Comparison of ENCODE assay signal across 10 mouse cellular contexts in genomic region chr9:121936952-121937351, GRCm38 (mm10). TPM values are rescaled to one million over a fixed set of nuclear protein-coding genes. Genes with fewer than 3 reads are reported as not detected.
DNase-seq lines count a peak whose midpoint lies in the region; ATAC-seq and TF ChIP-seq lines count a peak whose summit lies in the region.
"Had no signal": no experiment of that assay in that cellular context is flagged by ENCODE, and none has a peak within 500 bp of the region (broad histone marks: within the 10 kb centered on the region; RNA-seq: fewer than 3 reads in every experiment).

No protein-coding gene starts in this region.

- peaks cover 3% of the 10 kb centered on the region for H3K79me2 ChIP-seq in MEL (ENCODE audit: control insufficient read depth, insufficient read depth, low read length, poor library complexity)

- H3K27ac ChIP-seq in MEL (ENCODE audit: control insufficient read depth, low read depth, low read length) = no peak overlapping the region
- H3K27ac ChIP-seq in forebrain, embryonic 11.5 days (ENCODE audit: low read depth, low read length) = no peak overlapping the region
- H3K27ac ChIP-seq in midbrain, embryonic 10.5 days (replicated peaks) = peak overlapping the region; percentile 83; the same call in 1 of the 2 replicates

- no peak overlapping the region for H3K4me3 ChIP-seq in MEL (ENCODE audit: control insufficient read depth in 1 of 2, insufficient read depth in 1 of 2, low read depth in 2 of 2, low read length in 2 of 2)
- no peak overlapping the region for H3K4me3 ChIP-seq in forebrain, embryonic 11.5 days (ENCODE audit: low read depth, low read length)
- peak overlapping the region; percentile 58; the same call in 1 of the 2 replicates for H3K4me3 ChIP-seq in midbrain, embryonic 10.5 days

- no peaks in the 10 kb centered on the region for H3K27me3 ChIP-seq in MEL (ENCODE audit: control insufficient read depth in 1 of 2, insufficient read depth in 2 of 2, low read length in 2 of 2)
- no peaks in the 10 kb centered on the region for H3K27me3 ChIP-seq in forebrain, embryonic 11.5 days (ENCODE audit: control insufficient read depth, insufficient read depth, low read length)
- H3K27me3 ChIP-seq in midbrain, embryonic 10.5 days (ENCODE audit: low read depth, poor library complexity, severe bottlenecking) = no peaks in the 10 kb centered on the region

- no peak for TF ChIP-seq POLR2A in MEL (IDR thresholded peaks at IDR 0.05; ENCODE audit: control insufficient read depth in 1 of 2, insufficient read depth in 1 of 2, low read depth in 1 of 2, low read length in 2 of 2, poor library complexity in 1 of 2)

- no peak for TF ChIP-seq CTCF in MEL (IDR thresholded peaks at IDR 0.05 in 2 of 3, conservative IDR thresholded peaks at IDR 0.05 in 1 of 3; ENCODE audit: control insufficient read depth in 1 of 3, insufficient read depth in 1 of 3, low read depth in 2 of 3, low read length in 3 of 3, poor library complexity in 1 of 3, severe bottlenecking in 1 of 3)

- peak overlapping the region; percentile 41; the same call in 1 of the 2 replicates for H3K4me2 ChIP-seq in forebrain, embryonic 11.5 days (ENCODE audit: low read depth, low read length, severe bottlenecking)

- WGBS in forebrain, embryonic 11.5 days = 79% methylated on average over 1 of the region's 1 CpGs
- WGBS in midbrain, embryonic 10.5 days = 79% methylated on average over 1 of the region's 1 CpGs

- H3K36me3 ChIP-seq in MEL (ENCODE audit: control insufficient read depth in 1 of 2, insufficient read depth in 2 of 2, low read length in 2 of 2) = peaks cover 0 to 4% of the 10 kb centered on the region in 2 experiments; a peak in 2 of 4 replicates
- no peaks in the 10 kb centered on the region for H3K36me3 ChIP-seq in forebrain, embryonic 11.5 days (ENCODE audit: control insufficient read depth, insufficient read depth, low read length)
- peaks cover 8% of the 10 kb centered on the region; the same call in 1 of the 2 replicates for H3K36me3 ChIP-seq in midbrain, embryonic 10.5 days

- TF ChIP-seq RAD21 in MEL (IDR thresholded peaks at IDR 0.05; ENCODE audit: low read depth, low read length) = no peak

- no peak overlapping the region for H3K9ac ChIP-seq in MEL (ENCODE audit: control insufficient read depth, low read depth, low read length, poor library complexity, severe bottlenecking)
- H3K9ac ChIP-seq in forebrain, embryonic 11.5 days (ENCODE audit: low read length) = no peak overlapping the region

- peaks cover 0 to 3% of the 10 kb centered on the region in 2 experiments; a peak in 2 of 4 replicates for H3K4me1 ChIP-seq in MEL (ENCODE audit: control insufficient read depth in 1 of 2, insufficient read depth in 2 of 2, low read length in 2 of 2)
- H3K4me1 ChIP-seq in forebrain, embryonic 11.5 days (replicated peaks; ENCODE audit: control insufficient read depth, insufficient read depth, low read length) = no peaks in the 10 kb centered on the region
- H3K4me1 ChIP-seq in midbrain, embryonic 10.5 days = peaks cover 8% of the 10 kb centered on the region

- H3K9me3 ChIP-seq in MEL (replicated peaks; ENCODE audit: insufficient read depth, low read length) = no peaks in the 10 kb centered on the region
- H3K9me3 ChIP-seq in forebrain, embryonic 11.5 days (ENCODE audit: control insufficient read depth, low read length) = no peaks in the 10 kb centered on the region
- H3K9me3 ChIP-seq in midbrain, embryonic 10.5 days (replicated peaks) = no peaks in the 10 kb centered on the region

- no peak for TF ChIP-seq EP300 in MEL (IDR thresholded peaks at IDR 0.05; ENCODE audit: low read depth in 1 of 2, low read length in 2 of 2)

- ATAC-seq in frontal cortex, adult (ENCODE audit: low TSS enrichment) = peak; percentile 50; the same call in 1 of the 2 replicates
- ATAC-seq in forebrain, embryonic 11.5 days (replicated peaks; ENCODE audit: low FRiP score) = 0 out of 2 replicates have a peak, but pooled peaks have one; percentile 10
- ATAC-seq in megakaryocyte, adult 5-6 weeks (ENCODE audit: poor library complexity, severe bottlenecking) = no peak

- DNase-seq in frontal cortex, postnatal 36 days (ENCODE audit: low spot score in 2 of 2) = no peak
- DNase-seq in MEL (ENCODE audit: low read depth, low spot score) = peak; percentile 32
- no peak for DNase-seq in forebrain, embryonic 11.5 days (ENCODE audit: low spot score)
- no peak for DNase-seq in midbrain, embryonic 10.5 days (ENCODE audit: low spot score)
- no peak for DNase-seq in thymus, postnatal 25 days
- DNase-seq in ovary, postnatal 36 days (ENCODE audit: low spot score) = no peak
- DNase-seq: kidney, adult 2 months had no signal

TF ChIP-seq in MEL, 35 proteins besides CTCF, POLR2A, EP300 and RAD21:
- TF ChIP-seq E2F4 (IDR thresholded peaks at IDR 0.05; ENCODE audit: borderline replicate concordance, low read depth, low read length) = no peak
- TF ChIP-seq ZKSCAN1 (IDR thresholded peaks at IDR 0.05; ENCODE audit: low read depth, low read length) = no peak
- no peak for TF ChIP-seq POLR2AphosphoS5 (IDR thresholded peaks at IDR 0.05; ENCODE audit: borderline replicate concordance, low read depth, low read length)
- no peak for TF ChIP-seq ZC3H11A (IDR thresholded peaks at IDR 0.05; ENCODE audit: low read depth, low read length)
- TF ChIP-seq KAT2A (conservative IDR thresholded peaks at IDR 0.05; ENCODE audit: low read depth, low read length) = no peak
- TF ChIP-seq TAL1 (IDR thresholded peaks at IDR 0.05; ENCODE audit: low read length) = no peak
- no peak for TF ChIP-seq MYB (IDR thresholded peaks at IDR 0.05; ENCODE audit: low read depth, low read length)
- TF ChIP-seq TBP (IDR thresholded peaks at IDR 0.05; ENCODE audit: low read depth, low read length) = no peak
- no peak for TF ChIP-seq HCFC1 (IDR thresholded peaks at IDR 0.05; ENCODE audit: low read depth, low read length)
- no peak for TF ChIP-seq MYC (IDR thresholded peaks at IDR 0.05; ENCODE audit: low read depth, low read length)
- no peak for TF ChIP-seq CHD1 (IDR thresholded peaks at IDR 0.05; ENCODE audit: low read depth, low read length)
- no peak for TF ChIP-seq ETS1 (IDR thresholded peaks at IDR 0.05; ENCODE audit: low read depth, low read length)
TF ChIP-seq in MEL: peak in this region for 0.

RNA-seq across cellular contexts. Expression of gene Fam198a, which starts 13.8 kb away (rescaled TPM):
- total RNA-seq in MEL (2012; rRNA removed) = 0.12 and 0.16 TPM in 2 replicates
- under 1 TPM in 1 of 2 experiments, not detected in 1; 0.26 TPM for polyA plus RNA-seq in MEL (2012; ENCODE audit: insufficient read depth in 1 of 2, insufficient read length in 2 of 2, low read depth in 1 of 2, low replicate concordance in 2 of 2, missing spikeins in 1 of 2)
- 0.31 and 0.40 TPM in 2 replicates for polyA plus RNA-seq in forebrain, embryonic 11.5 days (2014; fragmentation: Nextera tagmentation; extraction: Ambion mirVana)
- polyA plus RNA-seq in midbrain, embryonic 10.5 days (2016; fragmentation: Nextera tagmentation; extraction: Ambion mirVana) = 0.68 and 0.85 TPM in 2 replicates
- not detected in 2 replicates for total RNA-seq in megakaryocyte, adult 5-6 weeks (2015)
- total RNA-seq in megakaryocyte, adult 5-6 weeks (2017) = not detected in 2 replicates

RNA-seq across cellular contexts. Expression of gene Cyp8b1, which starts 20.8 kb away (rescaled TPM):
- not detected in 2 replicates for total RNA-seq in MEL (2012; rRNA removed)
- not detected for polyA plus RNA-seq in MEL (2012; ENCODE audit: insufficient read depth in 1 of 2, insufficient read length in 2 of 2, low read depth in 1 of 2, low replicate concordance in 2 of 2, missing spikeins in 1 of 2)
- not detected in 2 replicates for polyA plus RNA-seq in forebrain, embryonic 11.5 days (2014; fragmentation: Nextera tagmentation; extraction: Ambion mirVana)
- polyA plus RNA-seq in midbrain, embryonic 10.5 days (2016; fragmentation: Nextera tagmentation; extraction: Ambion mirVana) = not detected in 2 replicates
- not detected in 2 replicates for total RNA-seq in megakaryocyte, adult 5-6 weeks (2015)
- total RNA-seq in megakaryocyte, adult 5-6 weeks (2017) = 0.18 TPM in 1 of 2 replicates, not detected in the other
- polyA plus RNA-seq: frontal cortex, adult 2 months had no signal

RNA-seq across cellular contexts. Expression of gene Ackr2, which starts 38.8 kb away (rescaled TPM):
- not detected in 2 replicates for total RNA-seq in MEL (2012; rRNA removed)
- not detected for polyA plus RNA-seq in MEL (2012; ENCODE audit: insufficient read depth in 1 of 2, insufficient read length in 2 of 2, low read depth in 1 of 2, low replicate concordance in 2 of 2, missing spikeins in 1 of 2)
- 0.97 and 1.4 TPM in 2 replicates for polyA plus RNA-seq in forebrain, embryonic 11.5 days (2014; fragmentation: Nextera tagmentation; extraction: Ambion mirVana)
- 0.78 and 0.84 TPM in 2 replicates for polyA plus RNA-seq in midbrain, embryonic 10.5 days (2016; fragmentation: Nextera tagmentation; extraction: Ambion mirVana)
- not detected in 2 replicates for total RNA-seq in megakaryocyte, adult 5-6 weeks (2015)
- total RNA-seq in megakaryocyte, adult 5-6 weeks (2017) = not detected in 2 replicates

RNA-seq across cellular contexts. Expression of gene Pomgnt2, which starts 60.0 kb away (rescaled TPM):
- not detected in 2 replicates for total RNA-seq in MEL (2012; rRNA removed)
- polyA plus RNA-seq in MEL (2012; ENCODE audit: insufficient read depth in 1 of 2, insufficient read length in 2 of 2, low read depth in 1 of 2, low replicate concordance in 2 of 2, missing spikeins in 1 of 2) = not detected
- 12.9 and 14.6 TPM in 2 replicates for polyA plus RNA-seq in forebrain, embryonic 11.5 days (2014; fragmentation: Nextera tagmentation; extraction: Ambion mirVana)
- polyA plus RNA-seq in midbrain, embryonic 10.5 days (2016; fragmentation: Nextera tagmentation; extraction: Ambion mirVana) = 13.1 and 14.6 TPM in 2 replicates
- 1.4 TPM in 1 of 2 replicates, not detected in the other for total RNA-seq in megakaryocyte, adult 5-6 weeks (2015)
- 0.18 and 1.5 TPM in 2 replicates for total RNA-seq in megakaryocyte, adult 5-6 weeks (2017)
